Mouse (Mus musculus): ENCODE results near the gene Polr2a. TPM values are rescaled to one million over a fixed set of nuclear protein-coding genes. Genes with fewer than 3 reads are reported as not detected.
A peak's percentile ranks its signal among the peaks of the same experiment; 100 is the strongest.
"Not testable (repeated sequence)": the region's sequence is repeated elsewhere in the genome, so short reads cannot be mapped to it uniquely, and the experiment has no call there.

The Polr2a gene
- polyA plus RNA-seq, 1 experiment from 2014 or later, result 58.4 TPM

DNA sequence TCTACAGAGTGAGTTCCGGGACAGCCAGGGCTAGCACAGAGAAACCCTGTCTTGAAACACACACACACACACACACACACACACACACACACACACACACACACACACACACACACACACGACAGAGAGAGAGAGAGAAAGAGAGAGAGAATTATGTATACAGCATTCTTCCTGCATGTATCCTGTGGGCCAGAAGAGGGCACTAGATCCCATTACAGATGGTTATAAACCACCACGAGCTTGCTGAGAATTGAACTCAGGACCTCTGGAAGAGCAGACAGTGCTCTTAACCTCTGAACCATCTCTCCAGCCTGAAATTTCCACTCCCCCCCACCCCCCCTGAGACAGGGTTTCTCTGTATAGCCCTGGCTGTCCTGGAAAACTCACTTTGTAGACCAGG, 27.0 kb downstream of the Polr2a start:
- not testable (repeated sequence) for H3K9me3 ChIP-seq (ENCODE audit: control insufficient read depth, low read length); H3K4me3 ChIP-seq (ENCODE audit: low read length); ATAC-seq (ENCODE audit: low FRiP score, low TSS enrichment); H3K27ac ChIP-seq (ENCODE audit: low read depth, low read length); H3K4me1 ChIP-seq (ENCODE audit: control insufficient read depth, insufficient read depth, low read length); H3K9ac ChIP-seq (ENCODE audit: low read depth, low read length); H3K27me3 ChIP-seq (ENCODE audit: control insufficient read depth, insufficient read depth, low read length); H3K4me2 ChIP-seq (replicated peaks; ENCODE audit: low read depth, low read length)
- peaks cover 33% of the 10 kb centered on the region for H3K36me3 ChIP-seq (ENCODE audit: control insufficient read depth, insufficient read depth, low read length)
- WGBS, result 85% methylated on average over 2 of the region's 3 CpGs

DNA sequence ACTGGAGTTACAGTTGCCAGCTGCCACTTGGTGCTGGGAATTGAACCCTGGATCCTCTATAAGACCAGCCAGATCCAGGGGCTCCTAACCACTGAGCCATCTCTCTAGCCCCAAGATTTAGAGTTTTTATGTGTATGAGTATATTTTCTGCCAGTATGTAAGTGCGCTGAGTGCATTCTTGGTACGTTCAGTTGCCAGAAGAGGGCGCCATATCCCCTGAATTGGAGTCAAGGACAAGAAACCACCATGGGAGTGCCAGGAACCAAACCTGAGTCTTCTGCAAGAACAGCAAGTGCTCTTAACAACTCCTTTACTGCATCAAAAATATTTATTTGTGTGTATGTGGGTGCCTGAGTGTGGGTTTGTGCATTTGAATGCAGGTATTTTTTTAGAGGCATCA, 29.4 kb downstream of the Polr2a start:
- Histone ChIP-seq H3K27ac (ENCODE audit: low read depth, low read length) (no peak overlapping the region), H3K36me3 (ENCODE audit: control insufficient read depth, insufficient read depth, low read length) (peaks cover 9% of the 10 kb centered on the region), H3K9ac (ENCODE audit: low read depth, low read length) (no peak overlapping the region), H3K4me2 (replicated peaks; ENCODE audit: low read depth, low read length) (no peak overlapping the region), H3K4me3 (ENCODE audit: low read length) (no peak overlapping the region), H3K4me1 (ENCODE audit: control insufficient read depth, insufficient read depth, low read length) (no peaks in the 10 kb centered on the region), H3K9me3 (ENCODE audit: control insufficient read depth, low read length) (no peaks in the 10 kb centered on the region), H3K27me3 (ENCODE audit: control insufficient read depth, insufficient read depth, low read length) (no peaks in the 10 kb centered on the region)
- no peak for ATAC-seq (ENCODE audit: low FRiP score, low TSS enrichment)
- WGBS, result 26% methylated on average over 3 of the region's 3 CpGs

DNA sequence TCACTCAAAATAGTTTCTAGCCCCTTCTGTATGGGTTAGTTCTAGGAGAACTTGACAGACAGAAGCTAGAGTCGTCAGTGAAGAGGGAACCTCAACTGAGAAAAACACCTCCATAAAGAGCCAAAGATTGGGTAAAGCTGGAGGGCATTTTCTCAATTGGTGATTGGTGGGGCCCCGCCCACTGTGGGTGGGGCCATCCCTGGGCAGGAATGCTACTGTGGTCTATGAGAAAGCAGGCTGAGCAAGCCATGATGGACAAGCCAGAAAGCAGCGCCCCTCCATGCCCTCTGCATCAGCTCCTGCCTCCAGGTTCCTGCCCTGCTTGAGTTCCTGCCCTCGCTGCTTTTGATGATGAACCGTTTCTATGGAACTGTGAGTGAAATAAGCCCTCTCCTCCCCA, 32.5 kb downstream of the Polr2a start:
- Histone ChIP-seq H3K36me3 (ENCODE audit: control insufficient read depth, insufficient read depth, low read length) (no peaks in the 10 kb centered on the region), H3K4me2 (replicated peaks; ENCODE audit: low read depth, low read length) (no peak overlapping the region), H3K9me3 (ENCODE audit: control insufficient read depth, low read length) (no peaks in the 10 kb centered on the region), H3K27ac (ENCODE audit: low read depth, low read length) (no peak overlapping the region), H3K9ac (ENCODE audit: low read depth, low read length) (no peak overlapping the region), H3K4me3 (ENCODE audit: low read length) (no peak overlapping the region), H3K27me3 (ENCODE audit: control insufficient read depth, insufficient read depth, low read length) (no peaks in the 10 kb centered on the region), H3K4me1 (ENCODE audit: control insufficient read depth, insufficient read depth, low read length) (no peaks in the 10 kb centered on the region)
- WGBS, result 30% methylated on average over 5 of the region's 5 CpGs
- ATAC-seq (ENCODE audit: low FRiP score, low TSS enrichment), result no peak

DNA sequence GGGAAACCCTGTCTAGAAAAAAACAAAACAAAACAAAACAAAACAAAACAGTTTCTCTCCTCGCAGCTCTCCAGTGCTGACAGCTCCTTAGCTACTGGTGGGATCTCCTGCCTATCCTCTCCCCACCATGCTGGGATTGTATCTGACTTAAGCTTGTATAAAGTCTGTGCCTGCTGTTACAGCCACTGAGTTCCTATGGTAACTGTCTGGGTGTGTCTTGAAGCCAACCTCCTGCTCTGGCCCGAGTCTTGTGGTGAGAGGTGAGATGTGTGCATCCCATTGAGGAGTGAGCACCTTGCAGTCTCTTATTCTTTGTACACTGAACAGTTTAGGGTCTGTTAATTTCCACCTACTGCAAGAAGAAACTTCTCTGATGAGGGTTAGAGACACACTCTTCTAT, 35.4 kb downstream of the Polr2a start:
- 54% methylated on average over 2 of the region's 2 CpGs for WGBS
- no peaks in the 10 kb centered on the region for H3K27me3 ChIP-seq (ENCODE audit: control insufficient read depth, insufficient read depth, low read length)
- no peak overlapping the region for H3K27ac ChIP-seq (ENCODE audit: low read depth, low read length)
- no peak overlapping the region for H3K4me2 ChIP-seq (replicated peaks; ENCODE audit: low read depth, low read length)
- no peaks in the 10 kb centered on the region for H3K4me1 ChIP-seq (ENCODE audit: control insufficient read depth, insufficient read depth, low read length)
- H3K9me3 ChIP-seq (ENCODE audit: control insufficient read depth, low read length), result no peaks in the 10 kb centered on the region
- H3K4me3 ChIP-seq (ENCODE audit: low read length), result no peak overlapping the region
- no peaks in the 10 kb centered on the region for H3K36me3 ChIP-seq (ENCODE audit: control insufficient read depth, insufficient read depth, low read length)
- ATAC-seq (ENCODE audit: low FRiP score, low TSS enrichment), result no peak
- H3K9ac ChIP-seq (ENCODE audit: low read depth, low read length), result no peak overlapping the region

DNA sequence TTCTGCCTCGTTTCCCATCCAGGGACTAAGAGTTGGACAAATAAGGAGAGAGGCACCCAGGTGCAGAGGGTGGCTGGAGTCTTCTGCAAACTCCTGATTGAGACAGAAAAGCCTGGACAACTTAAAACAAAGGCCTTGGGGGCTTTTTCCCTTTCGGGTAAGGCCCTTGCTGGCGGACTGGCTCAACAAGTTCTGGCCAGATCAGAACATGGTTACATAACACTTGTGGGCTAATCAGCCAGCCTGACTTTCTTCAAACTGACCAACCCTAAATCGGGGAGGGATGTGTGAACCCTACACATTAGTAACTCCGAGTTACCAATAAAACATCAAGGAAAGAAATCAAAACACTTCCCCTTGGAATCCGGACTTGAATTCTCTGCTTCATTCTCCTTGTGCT, 37.6 kb downstream of the Polr2a start:
- ATAC-seq (ENCODE audit: low FRiP score, low TSS enrichment), result no peak
- 52% methylated on average over 6 of the region's 6 CpGs for WGBS
- no peak overlapping the region for H3K27ac ChIP-seq (ENCODE audit: low read depth, low read length)
- peaks cover 4% of the 10 kb centered on the region; the same call in 1 of the 2 replicates for H3K4me1 ChIP-seq (ENCODE audit: control insufficient read depth, insufficient read depth, low read length)
- no peak overlapping the region for H3K9ac ChIP-seq (ENCODE audit: low read depth, low read length)
- H3K4me2 ChIP-seq (replicated peaks; ENCODE audit: low read depth, low read length), result no peak overlapping the region
- H3K4me3 ChIP-seq (ENCODE audit: low read length), result no peak overlapping the region
- H3K27me3 ChIP-seq (ENCODE audit: control insufficient read depth, insufficient read depth, low read length), result no peaks in the 10 kb centered on the region
- H3K36me3 ChIP-seq (ENCODE audit: control insufficient read depth, insufficient read depth, low read length), result no peaks in the 10 kb centered on the region
- H3K9me3 ChIP-seq (ENCODE audit: control insufficient read depth, low read length), result no peaks in the 10 kb centered on the region

DNA sequence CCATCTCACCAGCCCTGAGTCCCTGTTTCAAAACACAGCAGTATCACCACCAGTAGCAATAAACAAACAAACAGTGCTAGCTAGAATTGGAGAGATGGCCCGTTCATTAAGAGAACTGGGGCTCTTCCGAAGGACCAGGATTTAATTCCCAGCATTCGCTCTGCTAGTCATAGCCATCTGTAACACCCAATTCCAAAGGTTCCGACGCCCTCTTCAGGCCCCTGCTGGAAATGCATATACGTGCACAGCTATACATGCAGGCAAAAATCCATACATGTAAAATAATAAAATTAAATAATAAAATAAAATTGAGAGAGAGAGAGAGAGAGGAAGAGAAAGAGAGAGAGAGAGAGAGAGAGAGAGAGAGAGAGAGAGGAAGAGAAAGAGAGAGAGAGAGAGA, 39.0 kb downstream of the Polr2a start:
- WGBS, result 77% methylated on average over 6 of the region's 6 CpGs
- no peak overlapping the region for H3K4me3 ChIP-seq (ENCODE audit: low read length)

DNA sequence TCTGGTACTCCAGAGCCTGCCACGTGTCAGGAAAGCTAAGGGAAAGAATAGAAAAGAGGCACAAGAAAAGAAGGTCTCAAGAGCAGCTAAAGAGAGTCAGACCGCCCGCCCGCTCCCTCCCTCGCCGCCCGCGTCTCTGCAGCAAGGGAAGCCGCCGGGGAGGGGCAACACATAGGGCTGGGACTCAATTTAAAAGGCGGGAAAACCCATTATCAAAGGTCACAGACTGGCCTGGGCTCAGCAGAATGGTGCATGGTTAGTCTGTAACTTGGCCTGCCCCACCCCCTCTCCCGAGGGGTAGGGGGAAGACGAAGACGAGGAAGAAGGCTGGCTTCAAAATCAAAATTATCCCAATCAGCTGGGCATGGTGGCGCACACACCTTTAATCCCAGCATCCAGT, 39.8 kb downstream of the Polr2a start:
- no peak overlapping the region for H3K4me3 ChIP-seq (ENCODE audit: low read length)
- H3K4me2 ChIP-seq (replicated peaks; ENCODE audit: low read depth, low read length), result no peak overlapping the region
- H3K4me1 ChIP-seq (ENCODE audit: control insufficient read depth, insufficient read depth, low read length), result peaks cover 20% of the 10 kb centered on the region
- no peak for ATAC-seq (ENCODE audit: low FRiP score, low TSS enrichment)
- H3K9ac ChIP-seq (ENCODE audit: low read depth, low read length), result no peak overlapping the region
- H3K27me3 ChIP-seq (ENCODE audit: control insufficient read depth, insufficient read depth, low read length), result no peaks in the 10 kb centered on the region
- WGBS, result 27% methylated on average over 15 of the region's 15 CpGs
- no peaks in the 10 kb centered on the region for H3K36me3 ChIP-seq (ENCODE audit: control insufficient read depth, insufficient read depth, low read length)
- H3K9me3 ChIP-seq (ENCODE audit: control insufficient read depth, low read length), result no peaks in the 10 kb centered on the region
- H3K27ac ChIP-seq (ENCODE audit: low read depth, low read length), result no peak overlapping the region

More for the DNA sequence above, 39.0 kb downstream of the Polr2a start:
- Histone ChIP-seq H3K9ac (ENCODE audit: low read depth, low read length) (no peak overlapping the region), H3K4me1 (ENCODE audit: control insufficient read depth, insufficient read depth, low read length) (peaks cover 17% of the 10 kb centered on the region), H3K4me2 (replicated peaks; ENCODE audit: low read depth, low read length) (no peak overlapping the region), H3K9me3 (ENCODE audit: control insufficient read depth, low read length) (no peaks in the 10 kb centered on the region), H3K36me3 (ENCODE audit: control insufficient read depth, insufficient read depth, low read length) (no peaks in the 10 kb centered on the region), H3K27ac (ENCODE audit: low read depth, low read length) (no peak overlapping the region), H3K27me3 (ENCODE audit: control insufficient read depth, insufficient read depth, low read length) (no peaks in the 10 kb centered on the region)
- no peak for ATAC-seq (ENCODE audit: low FRiP score, low TSS enrichment)

DNA sequence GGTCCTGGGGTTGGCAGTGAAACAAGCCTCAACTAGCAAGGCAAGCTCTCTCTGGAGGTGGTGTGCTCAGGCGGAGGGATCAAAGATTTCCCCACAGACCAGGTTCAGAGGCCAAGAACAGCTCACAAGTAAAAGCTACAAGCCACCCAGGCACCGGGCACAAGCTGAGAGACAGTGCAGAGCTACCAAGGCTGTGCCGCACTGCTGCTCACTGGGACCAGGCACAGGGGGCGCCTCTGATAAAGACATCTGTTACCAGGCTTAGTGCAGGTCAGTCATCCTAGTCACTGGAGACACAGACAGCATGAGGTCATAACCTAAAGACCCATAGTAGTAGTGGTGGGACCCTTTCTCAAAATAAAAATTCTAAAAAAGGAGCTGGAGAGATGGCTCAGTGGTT, 41.5 kb downstream of the Polr2a start:
- Histone ChIP-seq H3K9ac (ENCODE audit: low read depth, low read length) (no peak overlapping the region), H3K36me3 (ENCODE audit: control insufficient read depth, insufficient read depth, low read length) (no peaks in the 10 kb centered on the region), H3K4me2 (replicated peaks; ENCODE audit: low read depth, low read length) (no peak overlapping the region), H3K4me1 (ENCODE audit: control insufficient read depth, insufficient read depth, low read length) (peaks cover 20% of the 10 kb centered on the region), H3K9me3 (ENCODE audit: control insufficient read depth, low read length) (no peaks in the 10 kb centered on the region), H3K27ac (ENCODE audit: low read depth, low read length) (no peak overlapping the region), H3K4me3 (ENCODE audit: low read length) (no peak overlapping the region), H3K27me3 (ENCODE audit: control insufficient read depth, insufficient read depth, low read length) (no peaks in the 10 kb centered on the region)
- ATAC-seq (ENCODE audit: low FRiP score, low TSS enrichment), result no peak
- 70% methylated on average over 4 of the region's 4 CpGs for WGBS

DNA sequence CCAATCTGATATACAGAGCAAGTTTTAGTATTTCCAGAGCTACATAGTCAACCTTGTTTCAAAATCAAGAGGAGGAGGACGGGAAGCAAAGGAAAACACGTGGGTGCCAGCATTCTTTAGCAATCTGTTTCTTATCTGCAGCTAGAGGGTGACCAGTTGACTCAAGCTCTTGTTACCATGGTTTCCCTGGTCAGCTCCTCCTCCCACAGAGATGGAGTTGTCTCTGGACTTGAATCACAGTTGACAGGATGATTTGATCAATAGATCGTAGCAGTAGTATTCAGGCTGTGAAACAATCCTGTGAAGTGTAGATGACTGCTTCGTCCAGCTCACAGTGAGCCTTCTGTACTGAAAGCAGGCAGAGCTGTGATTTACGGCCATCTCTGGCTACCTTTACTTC, 42.5 kb downstream of the Polr2a start:
- Histone ChIP-seq H3K4me1 (ENCODE audit: control insufficient read depth, insufficient read depth, low read length) (peaks cover 20% of the 10 kb centered on the region), H3K4me2 (replicated peaks; ENCODE audit: low read depth, low read length) (no peak overlapping the region), H3K27ac (ENCODE audit: low read depth, low read length) (peak overlapping the region; percentile 57; the same call in 1 of the 2 replicates), H3K36me3 (ENCODE audit: control insufficient read depth, insufficient read depth, low read length) (no peaks in the 10 kb centered on the region), H3K9ac (ENCODE audit: low read depth, low read length) (no peak overlapping the region; the same call in 1 of the 2 replicates), H3K9me3 (ENCODE audit: control insufficient read depth, low read length) (no peaks in the 10 kb centered on the region), H3K4me3 (ENCODE audit: low read length) (no peak overlapping the region), H3K27me3 (ENCODE audit: control insufficient read depth, insufficient read depth, low read length) (no peaks in the 10 kb centered on the region)
- ATAC-seq (ENCODE audit: low FRiP score, low TSS enrichment), result peak; percentile 33; the same call in 1 of the 2 replicates
- 14% methylated on average over 5 of the region's 5 CpGs for WGBS

DNA sequence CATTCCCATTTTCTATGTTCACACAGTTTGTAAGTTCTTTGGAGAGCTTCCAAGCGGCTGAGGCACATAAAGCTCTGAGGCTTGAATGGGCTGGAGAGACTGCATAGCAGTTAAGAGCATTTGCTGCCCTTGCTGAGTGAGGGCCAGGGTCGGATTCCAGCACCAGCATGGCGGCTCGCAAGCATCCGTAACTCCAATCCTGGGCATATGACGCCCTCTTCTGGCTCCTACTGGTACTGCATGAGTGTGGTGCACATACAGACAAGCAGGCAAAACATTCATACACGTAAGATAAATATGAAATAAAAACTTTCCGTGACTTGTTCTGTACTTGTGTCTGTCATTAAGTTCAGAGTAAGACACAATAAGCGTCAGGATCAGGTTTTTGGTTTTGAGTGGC, 43.0 kb downstream of the Polr2a start:
- no peak overlapping the region for H3K4me2 ChIP-seq (replicated peaks; ENCODE audit: low read depth, low read length)
- H3K4me3 ChIP-seq (ENCODE audit: low read length), result no peak overlapping the region
- 53% methylated on average over 9 of the region's 9 CpGs for WGBS
- no peak for ATAC-seq (ENCODE audit: low FRiP score, low TSS enrichment)
- H3K27me3 ChIP-seq (ENCODE audit: control insufficient read depth, insufficient read depth, low read length), result no peaks in the 10 kb centered on the region
- no peak overlapping the region for H3K9ac ChIP-seq (ENCODE audit: low read depth, low read length)
- H3K36me3 ChIP-seq (ENCODE audit: control insufficient read depth, insufficient read depth, low read length), result no peaks in the 10 kb centered on the region
- H3K9me3 ChIP-seq (ENCODE audit: control insufficient read depth, low read length), result no peaks in the 10 kb centered on the region
- H3K4me1 ChIP-seq (ENCODE audit: control insufficient read depth, insufficient read depth, low read length), result peaks cover 20% of the 10 kb centered on the region
- peak overlapping the region; percentile 57 for H3K27ac ChIP-seq (ENCODE audit: low read depth, low read length)
